Mouse (Mus musculus): ENCODE results near the gene Sgk1.
"Not testable (repeated sequence)": the region's sequence is repeated elsewhere in the genome, so short reads cannot be mapped to it uniquely, and the experiment has no call there.

DNA sequence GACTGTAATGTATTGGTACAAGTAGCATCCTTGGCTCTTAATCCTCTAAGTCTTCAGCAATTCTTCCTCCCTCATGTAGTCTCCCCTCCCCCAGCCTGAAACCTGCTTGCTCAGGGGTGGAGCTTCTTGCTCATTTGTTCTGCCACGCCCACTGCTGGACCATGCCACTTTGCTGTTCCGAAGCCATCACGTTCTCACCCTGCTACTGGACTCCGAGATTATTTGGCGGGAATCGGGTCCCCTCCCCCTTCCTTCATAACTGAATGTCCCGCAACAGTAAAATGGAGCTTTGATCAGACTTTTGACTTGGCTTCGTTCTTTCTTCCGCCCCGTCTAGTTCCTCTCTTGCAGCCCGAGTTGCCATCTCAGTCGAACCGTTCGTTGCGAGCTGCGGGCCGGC lies 16.9 kb downstream of the Sgk1 start:
- TF ChIP-seq GATA1 (IDR thresholded peaks at IDR 0.05; ENCODE audit: borderline replicate concordance, low read length); FLI1 (IDR thresholded peaks at IDR 0.05; ENCODE audit: low read length): not testable (repeated sequence)

All from megakaryocyte, embryonic 14.5 days (primary cell).